Mouse (Mus musculus) adrenal gland, adult 10 weeks (tissue): Measurements from ENCODE around the gene Tmem94. TPM values are rescaled to one million over a fixed set of nuclear protein-coding genes. Genes with fewer than 3 reads are reported as not detected.

Experiments used
- polyA plus RNA-seq: library from polyadenylated mRNA; stranded (reverse); fragments of 350-450 nt; fragmentation: Illumina TruSeq; extraction: RNeasy Lipid Tissue Mini Kit (QIAGEN cat#74804); gene quantifications from one replicate; pipeline ENCODE4 v1.2.3, GENCODE M21; 2014; ENCODE audit warnings: low read depth, low replicate concordance

The Tmem94 gene
- polyA plus RNA-seq = 1.3 TPM

GRCm38 (mm10) chr11:115765103-115765606, at the start of gene Tmem94:
Gene Tmem94, plus strand, starts transcription at chr11:115765433.

GRCm38 (mm10) chr11:115813507-115814296, 48.5 kb downstream of the Tmem94 start, which contains the start of gene Caskin2:
Gene Caskin2, minus strand, starts transcription at chr11:115813639.

GRCm38 (mm10) chr11:115814605-115815450, 49.6 kb downstream of the Tmem94 start, which contains the start of gene Tsen54:
Gene Tsen54, plus strand, starts transcription at chr11:115814724.

GRCm38 (mm10) chr11:115823774-115824740, 58.8 kb downstream of the Tmem94 start, which contains the start of gene Llgl2:
Gene Llgl2, plus strand, starts transcription at chr11:115824049.

Other genes starting within 250 kb of the Tmem94 start
- 1,647 TPM for gene Sumo2, start 229.2 kb upstream of the Tmem94 start, polyA plus RNA-seq
- gene Nup85, start 201.0 kb upstream of the Tmem94 start, polyA plus RNA-seq = 42.1 TPM
- 8.8 TPM for gene Mrps7, start 161.5 kb upstream of the Tmem94 start, polyA plus RNA-seq
- gene Gga3, start 161.4 kb upstream of the Tmem94 start, polyA plus RNA-seq = 3.3 TPM
- gene Mif4gd, start 152.5 kb upstream of the Tmem94 start, polyA plus RNA-seq = 54.5 TPM
- 6.1 TPM for gene Slc25a19, start 137.1 kb upstream of the Tmem94 start, polyA plus RNA-seq
- gene Grb2, start 56.8 kb upstream of the Tmem94 start, polyA plus RNA-seq = 160 TPM
- gene Caskin2, start 48.2 kb downstream of the Tmem94 start, polyA plus RNA-seq = 1.2 TPM
- gene Tsen54, start 49.3 kb downstream of the Tmem94 start, polyA plus RNA-seq = not detected
- gene Llgl2, start 58.6 kb downstream of the Tmem94 start, polyA plus RNA-seq = not detected
- not detected for gene Myo15b, start 93.0 kb downstream of the Tmem94 start, polyA plus RNA-seq
- gene Smim5, start 134.5 kb downstream of the Tmem94 start, polyA plus RNA-seq = not detected
- gene Smim6, start 146.6 kb downstream of the Tmem94 start, polyA plus RNA-seq = not detected
- 8.3 TPM for gene Sap30bp, start 167.8 kb downstream of the Tmem94 start, polyA plus RNA-seq
- 3.6 TPM for gene Recql5, start 168.0 kb downstream of the Tmem94 start, polyA plus RNA-seq
- not detected for gene Itgb4, start 209.3 kb downstream of the Tmem94 start, polyA plus RNA-seq
- gene Galk1, start 247.3 kb downstream of the Tmem94 start, polyA plus RNA-seq = not detected